Mouse (Mus musculus): ENCODE results near the gene Litaf.

DNA sequence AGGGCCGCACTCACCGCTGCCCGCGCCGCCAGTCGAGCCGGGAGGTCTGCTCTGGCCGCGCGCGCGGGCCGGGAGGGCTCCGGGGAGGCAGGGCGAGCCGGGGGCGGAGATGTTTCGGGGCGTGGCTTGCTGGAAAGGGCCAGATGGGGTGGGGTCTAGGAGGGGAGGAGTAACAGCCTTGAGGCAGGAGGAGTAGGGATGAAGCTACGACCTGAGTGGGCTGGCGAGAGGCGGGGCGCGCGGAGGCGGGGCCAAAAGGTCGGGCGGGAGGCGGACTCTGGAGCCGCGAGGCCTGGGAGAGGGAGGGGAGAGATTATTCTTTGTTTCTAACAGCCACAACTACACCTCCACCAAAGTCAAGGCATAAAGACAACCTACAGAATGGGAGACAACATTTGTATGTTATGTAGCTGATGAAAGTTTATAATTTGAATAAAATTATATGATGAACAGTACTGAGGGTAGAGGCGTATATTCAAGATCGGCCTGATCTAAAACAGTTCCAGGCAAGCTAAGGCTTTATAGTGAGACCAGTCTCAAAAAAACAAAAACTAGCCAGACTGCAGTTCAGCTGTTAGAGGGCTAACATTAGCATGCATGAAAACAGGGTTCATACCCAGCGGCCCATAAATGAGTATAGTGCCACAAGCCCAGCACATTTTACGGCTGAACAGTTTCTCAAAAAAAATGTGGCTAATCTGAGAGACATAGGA is 72.8 kb downstream of the Litaf start:
- TF ChIP-seq POLR2A (IDR thresholded peaks at IDR 0.05; ENCODE audit: control insufficient read depth, low read depth, low read length) (peak; percentile 67; the same call in 1 of the 2 replicates), CTCF (IDR thresholded peaks at IDR 0.05; ENCODE audit: control insufficient read depth, insufficient read depth, insufficient replicate concordance, low read depth, low read length) (no peak)

Data from testis, adult 2 months (tissue).